Comparison of ENCODE assay signal across 8 mouse cellular contexts in the genomic region with DNA sequence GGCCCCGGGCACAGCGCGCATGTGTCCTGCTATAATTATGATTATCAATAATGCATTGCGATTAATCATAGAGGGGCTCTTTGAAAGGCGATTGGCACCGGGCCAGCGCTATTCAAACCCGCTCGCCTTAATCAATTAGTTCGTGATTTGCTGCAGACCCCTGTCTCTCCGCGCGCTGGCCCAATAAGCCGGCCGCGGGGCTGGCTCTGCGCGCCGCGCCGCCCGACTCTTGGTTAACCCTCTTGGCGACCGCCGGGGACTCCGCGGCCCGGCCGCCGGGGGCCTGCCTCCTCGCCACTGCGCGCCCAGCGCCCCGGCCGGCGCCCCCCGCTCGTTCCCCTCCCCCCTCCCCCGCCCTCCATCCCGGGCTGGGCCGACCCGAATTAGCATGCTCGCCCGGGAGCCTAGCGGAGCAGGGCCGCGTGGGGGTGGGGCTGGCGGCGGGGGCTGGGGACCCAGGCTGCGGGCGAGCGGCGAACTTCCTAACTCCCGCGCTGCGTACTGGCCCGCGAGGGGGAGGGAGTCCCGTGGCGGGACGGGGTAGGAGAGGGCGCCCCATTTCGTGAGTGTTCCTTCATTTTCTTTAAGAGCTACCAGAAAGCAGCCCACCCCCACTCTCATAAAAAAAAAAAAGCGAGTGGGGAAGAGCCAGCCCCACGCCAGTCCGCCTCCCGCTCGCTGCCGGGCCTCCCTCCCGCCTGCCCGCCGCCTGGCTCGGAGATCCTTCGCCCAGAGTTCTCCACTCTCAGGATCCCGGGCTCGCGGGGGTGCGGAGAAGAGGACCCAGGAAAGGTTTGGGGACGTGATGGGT. TPM values are rescaled to one million over a fixed set of nuclear protein-coding genes. Genes with fewer than 3 reads are reported as not detected.
DNase-seq lines count a peak whose midpoint lies in the region; ATAC-seq lines count a peak whose summit lies in the region.

No protein-coding gene starts in this region.

- WGBS in neural tube, embryonic 14.5 days, result under 1% methylated on average over 54 of the region's 80 CpGs

- intact Hi-C loops in left cerebral cortex, postnatal 4 days (cut with DNase I), result loop anchor here (5.0 to 10.0 kb wide), 2 partner anchors 272 to 740 kb away; no protein-coding TSS in a partner anchor

- peak overlapping the region; percentile 85 for H3K4me2 ChIP-seq in neural tube, embryonic 14.5 days (ENCODE audit: low read depth, low read length)

- no peaks in the 10 kb centered on the region for H3K36me3 ChIP-seq in neural tube, embryonic 14.5 days (ENCODE audit: control insufficient read depth, insufficient read depth, low read length)

- peak overlapping the region; percentile 81 for H3K9ac ChIP-seq in neural tube, embryonic 14.5 days (replicated peaks; ENCODE audit: low read depth, low read length)

- H3K9me3 ChIP-seq in neural tube, embryonic 14.5 days (ENCODE audit: control insufficient read depth, low read length), result no peaks in the 10 kb centered on the region

- DNase-seq in Muller cell, postnatal 12 days (ENCODE audit: inconsistent ontology term), result peak; percentile 83
- DNase-seq in cerebellum, postnatal 10 days, result peak; percentile 77 to 83
- peak; percentile 78 to 83 for DNase-seq in frontal cortex, postnatal 14 days (ENCODE audit: low spot score in 2 of 2)
- peak; percentile 84 for DNase-seq in kidney, adult 18-20 months
- DNase-seq in left cerebral cortex, postnatal 4 days, result peak; percentile 80
- no peak for DNase-seq in spleen, postnatal 14 days (ENCODE audit: low spot score in 2 of 2)

- peaks cover 17% of the 10 kb centered on the region; the same call in 1 of the 2 replicates for H3K4me1 ChIP-seq in neural tube, embryonic 14.5 days (ENCODE audit: control insufficient read depth, insufficient read depth, low read length)

- peak; percentile 72 for ATAC-seq in neural tube, embryonic 14.5 days (ENCODE audit: low read depth)
- ATAC-seq in megakaryocyte progenitor cell, adult 5-6 weeks (replicated peaks; ENCODE audit: poor library complexity), result no peak

- H3K4me3 ChIP-seq in neural tube, embryonic 14.5 days (ENCODE audit: low read depth, low read length), result peak overlapping the region; percentile 57

- peak overlapping the region; percentile 96 for H3K27ac ChIP-seq in neural tube, embryonic 14.5 days (ENCODE audit: low read depth, low read length)

- H3K27me3 ChIP-seq in neural tube, embryonic 14.5 days (ENCODE audit: control insufficient read depth, insufficient read depth, low read length), result no peaks in the 10 kb centered on the region

RNA-seq across cellular contexts. Expression of a gene that starts 1.2 kb away (rescaled TPM):
- total RNA-seq in left cerebral cortex, postnatal 4 days (2021), result 10 to 100 TPM; 13.4 to 15.0 TPM
- polyA plus RNA-seq in neural tube, embryonic 14.5 days (2014; fragmentation: Nextera tagmentation; extraction: Ambion mirVana), result 17.7 and 21.3 TPM in 2 replicates
- not detected in 2 replicates for total RNA-seq in megakaryocyte progenitor cell, adult 5-6 weeks (2015)
- total RNA-seq in megakaryocyte progenitor cell, adult 5-6 weeks (2017), result not detected in 2 replicates

Comparison
In these comparisons a context has a peak if more than half of its experiments do, and no peak if none do; other contexts are left out.
1. DNase-seq: peak in Muller cell, postnatal 12 days (single experiment), cerebellum, postnatal 10 days (2 of 2), frontal cortex, postnatal 14 days (2 of 2), kidney, adult 18-20 months (single experiment) and left cerebral cortex, postnatal 4 days (single experiment); none in spleen, postnatal 14 days (0 of 2).
2. RNA of a gene that starts 1.2 kb away (total RNA-seq): 13.4 to 15.0 TPM in left cerebral cortex, postnatal 4 days; not detected in megakaryocyte progenitor cell, adult 5-6 weeks; every median in the first group is over 10 times any median in the second.